Mouse (Mus musculus) kidney, postnatal 10 days (tissue): ENCODE data around the gene Grm7.

Source experiments
- DNase-seq: peaks from one replicate; pipeline ENCODE4 v3.0.0; 2021; ENCODE audit warnings: mixed read lengths

Grm7 gene

DNA sequence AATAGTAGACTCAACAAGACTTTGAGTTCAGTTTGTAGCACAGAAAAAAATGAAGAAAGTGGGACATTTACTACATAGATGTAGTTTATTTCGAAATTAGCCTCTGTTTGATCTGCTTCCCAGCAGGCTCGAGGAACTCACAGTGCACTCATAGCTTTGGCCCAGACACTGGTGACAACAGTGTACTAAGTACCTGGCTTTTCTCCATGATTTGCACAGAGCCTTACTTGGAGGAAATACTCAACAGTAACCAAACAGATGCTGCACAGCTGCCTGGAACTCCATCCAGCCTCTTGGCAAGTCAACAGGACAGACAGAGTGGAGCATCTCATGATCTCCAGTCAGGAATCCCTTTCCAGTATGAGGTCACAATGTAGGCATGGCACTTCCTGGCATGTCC lies 939.5 kb downstream of the Grm7 start:
- peak; percentile 21 for DNase-seq

DNA sequence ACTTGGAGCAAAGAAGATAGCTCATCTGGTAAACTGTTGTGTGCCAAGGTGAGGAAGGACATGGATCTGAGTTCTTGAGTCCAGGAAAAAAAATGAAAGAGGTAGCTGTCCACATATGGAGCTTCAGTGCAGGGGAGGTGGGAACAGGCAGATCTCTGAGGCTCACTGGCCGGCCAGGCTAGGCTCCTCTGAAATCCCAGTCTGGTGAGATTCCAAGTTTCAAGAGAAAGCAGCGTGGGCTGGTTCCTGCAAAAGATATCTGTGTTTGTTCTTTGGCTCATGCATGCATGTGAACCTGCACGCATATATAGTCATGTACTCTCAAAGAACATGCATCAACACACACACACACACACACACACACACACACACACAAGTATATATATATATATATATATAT lies 942.2 kb downstream of the Grm7 start:
- DNase-seq: no peak

DNA sequence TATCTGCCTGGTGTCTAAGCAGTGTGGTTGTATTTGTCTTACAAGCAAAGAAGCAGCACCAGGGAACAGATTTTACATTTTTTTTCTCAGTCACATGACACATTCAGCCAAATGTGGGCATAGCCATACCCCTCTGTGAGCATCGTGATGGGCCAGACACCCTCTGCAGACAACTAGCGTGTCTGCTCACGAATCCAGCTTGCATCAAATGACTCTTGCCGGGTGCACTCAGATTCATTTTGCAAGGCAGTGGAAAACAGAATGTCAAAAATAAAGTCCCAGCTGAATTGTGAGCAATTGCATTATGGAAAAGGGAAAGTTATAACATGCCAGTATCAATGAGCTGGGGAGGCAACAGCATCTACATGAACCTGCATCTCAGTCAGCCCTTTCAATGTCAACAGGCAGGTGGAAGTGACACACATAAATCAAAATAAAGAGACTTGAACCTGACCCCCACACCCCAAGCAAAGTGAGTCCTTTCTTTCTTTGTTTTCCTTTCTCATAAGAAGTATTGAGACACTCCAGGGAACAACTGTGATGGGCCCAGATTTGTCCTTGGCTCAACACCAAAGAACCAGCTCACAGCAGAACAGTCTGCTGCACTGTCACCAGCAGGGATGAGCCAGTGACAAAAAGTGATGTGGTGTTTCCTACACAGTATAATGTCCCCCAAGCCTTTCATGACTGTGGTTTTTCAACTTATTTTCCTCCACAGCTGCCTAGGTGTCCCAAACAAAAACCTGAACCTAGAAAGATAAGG lies 956.7 kb downstream of the Grm7 start:
- DNase-seq: no peak

DNA sequence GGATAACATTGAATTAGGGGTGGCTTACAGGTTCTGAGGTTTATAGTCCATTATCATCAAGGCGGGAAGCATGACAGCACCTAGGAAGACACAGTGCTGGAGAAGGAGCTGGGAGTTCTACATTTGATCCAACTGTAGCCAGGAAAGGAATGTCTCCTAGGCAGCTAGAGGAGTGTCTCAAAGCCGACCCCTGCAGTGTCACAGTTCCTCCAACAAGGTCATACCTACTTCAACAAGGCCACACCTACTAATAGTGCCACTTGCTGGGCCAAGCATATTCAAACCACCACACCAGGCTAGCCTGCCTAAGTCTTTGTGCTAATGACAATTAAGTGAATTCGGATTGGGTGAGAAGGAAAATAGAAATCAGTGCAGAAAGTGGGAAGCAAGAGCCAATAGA lies 965.0 kb downstream of the Grm7 start:
- DNase-seq: no peak

DNA sequence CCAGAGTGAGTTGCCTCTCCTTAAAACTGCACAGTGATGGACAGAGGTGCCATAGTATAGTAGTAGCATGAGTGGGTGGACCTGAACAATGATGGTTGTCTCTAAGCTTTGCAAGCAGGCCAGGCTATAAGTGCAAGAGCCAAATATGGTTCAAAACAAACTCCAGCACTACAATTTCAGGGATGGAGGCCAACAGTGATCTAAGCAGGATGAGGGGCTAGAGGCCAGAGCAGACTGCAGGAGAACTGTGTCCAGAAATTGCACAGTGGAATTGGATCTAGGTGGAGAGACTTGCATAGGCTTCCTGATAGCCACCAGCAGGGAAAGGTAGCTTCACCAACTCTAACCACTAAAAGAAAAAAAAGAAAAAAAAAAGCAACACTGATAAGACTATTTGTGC lies 968.5 kb downstream of the Grm7 start:
- peak; percentile 8 for DNase-seq
